Mouse (Mus musculus): ENCODE results near the gene Pabpn1. TPM values are rescaled to one million over a fixed set of nuclear protein-coding genes. Genes with fewer than 3 reads are reported as not detected.
"Not testable (repeated sequence)": the region's sequence is repeated elsewhere in the genome, so short reads cannot be mapped to it uniquely, and the experiment has no call there.

Gene Pabpn1
- polyA plus RNA-seq, 1 experiment from 2014 or later, result 139 TPM

- Histone ChIP-seq H3K9ac (no peak overlapping the region), H3K36me3 (no peaks in the 10 kb centered on the region), H3K27me3 (no peaks in the 10 kb centered on the region; the same call in 1 of the 2 replicates), H3K9me3 (no peaks in the 10 kb centered on the region), H3K4me1 (peaks cover 26% of the 10 kb centered on the region), H3K4me3 (no peak overlapping the region), H3K4me2 (replicated peaks) (no peak overlapping the region), H3K27ac (no peak overlapping the region)
- 76% methylated on average over 3 of the region's 3 CpGs for WGBS
- ATAC-seq (ENCODE audit: low FRiP score, low read depth), result no peak
Observed at GRCm38 (mm10) chr14:54940176-54940530, 47.9 kb downstream of the Pabpn1 start.

- Histone ChIP-seq H3K9me3 (no peaks in the 10 kb centered on the region), H3K27me3 (no peaks in the 10 kb centered on the region; the same call in 1 of the 2 replicates), H3K4me1 (peaks cover 20% of the 10 kb centered on the region), H3K4me3 (no peak overlapping the region), H3K27ac (no peak overlapping the region), H3K36me3 (no peaks in the 10 kb centered on the region), H3K4me2 (replicated peaks) (no peak overlapping the region), H3K9ac (no peak overlapping the region)
- no peak for ATAC-seq (ENCODE audit: low FRiP score, low read depth)
- 56% methylated on average over 13 of the region's 13 CpGs for WGBS
Observed at GRCm38 (mm10) chr14:54941024-54941978, 49.0 kb downstream of the Pabpn1 start.

DNA sequence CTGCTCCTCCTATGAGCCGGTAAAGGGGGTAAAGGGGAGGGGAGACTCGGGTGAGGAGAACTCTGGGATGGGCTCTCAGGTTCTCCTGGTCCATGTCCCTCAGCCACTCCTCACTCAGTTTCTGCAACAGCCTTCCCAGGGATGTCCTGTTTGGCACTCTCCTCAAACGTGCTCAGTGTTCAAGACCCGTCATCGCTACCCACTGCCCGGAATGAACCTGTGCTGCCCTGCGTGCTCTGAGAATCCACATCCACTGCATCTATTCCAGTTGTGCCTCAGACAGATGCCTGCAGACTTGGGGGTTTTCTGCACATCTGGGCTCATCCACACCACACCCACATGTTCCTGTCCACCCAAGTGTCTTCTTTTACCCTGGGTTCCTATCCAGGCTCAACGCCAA, 50.2 kb downstream of the Pabpn1 start:
- Histone ChIP-seq H3K9me3 (no peaks in the 10 kb centered on the region), H3K4me1 (peaks cover 10% of the 10 kb centered on the region), H3K27me3 (no peaks in the 10 kb centered on the region; the same call in 1 of the 2 replicates), H3K36me3 (no peaks in the 10 kb centered on the region), H3K4me2 (replicated peaks) (no peak overlapping the region), H3K9ac (no peak overlapping the region), H3K27ac (no peak overlapping the region), H3K4me3 (no peak overlapping the region)
- WGBS, result 84% methylated on average over 8 of the region's 8 CpGs
- ATAC-seq (ENCODE audit: low FRiP score, low read depth), result no peak

- H3K9ac ChIP-seq, result no peak overlapping the region
- H3K9me3 ChIP-seq, result no peaks in the 10 kb centered on the region
- no peaks in the 10 kb centered on the region for H3K36me3 ChIP-seq
- H3K4me3 ChIP-seq, result no peak overlapping the region
- H3K27me3 ChIP-seq, result no peaks in the 10 kb centered on the region; the same call in 1 of the 2 replicates
- no peak overlapping the region for H3K27ac ChIP-seq
- peaks cover 4% of the 10 kb centered on the region; the same call in 1 of the 2 replicates for H3K4me1 ChIP-seq
- no peak overlapping the region for H3K4me2 ChIP-seq (replicated peaks)
- ATAC-seq (ENCODE audit: low FRiP score, low read depth), result no peak
- WGBS, result 89% methylated on average over 7 of the region's 7 CpGs
Observed at GRCm38 (mm10) chr14:54943971-54944370, 51.7 kb downstream of the Pabpn1 start.

DNA sequence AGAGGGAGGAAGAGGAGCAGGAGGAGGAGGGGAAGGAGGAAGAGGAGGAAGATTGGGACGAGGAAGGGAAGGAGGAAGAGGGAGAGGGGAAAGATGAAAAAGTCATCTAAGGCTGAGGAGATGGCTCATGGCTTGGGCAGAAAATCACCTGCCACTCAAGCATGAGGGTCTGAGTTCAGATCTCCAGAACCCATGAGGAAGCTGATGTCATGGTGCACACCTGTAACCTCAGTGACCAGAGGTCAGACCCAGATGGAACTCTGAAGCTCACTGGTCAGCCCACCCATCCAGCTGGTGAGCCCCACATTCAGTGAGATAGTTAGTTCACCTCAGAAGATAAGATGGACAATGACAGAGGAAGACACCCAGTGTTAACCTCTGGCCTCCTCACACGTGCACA, 52.6 kb downstream of the Pabpn1 start:
- Histone ChIP-seq H3K4me3 (no peak overlapping the region), H3K27ac (no peak overlapping the region), H3K4me2 (replicated peaks) (no peak overlapping the region), H3K9ac (no peak overlapping the region), H3K9me3 (no peaks in the 10 kb centered on the region), H3K36me3 (no peaks in the 10 kb centered on the region), H3K4me1 (no peaks in the 10 kb centered on the region), H3K27me3 (peaks cover 3% of the 10 kb centered on the region; the same call in 1 of the 2 replicates)
- ATAC-seq (ENCODE audit: low FRiP score, low read depth), result no peak
- 73% methylated on average over 2 of the region's 2 CpGs for WGBS

GRCm38 (mm10) chr14:54945975-54946704, 53.8 kb downstream of the Pabpn1 start:
- no peak overlapping the region for H3K9ac ChIP-seq
- no peaks in the 10 kb centered on the region for H3K9me3 ChIP-seq
- H3K4me3 ChIP-seq, result no peak overlapping the region
- no peaks in the 10 kb centered on the region for H3K4me1 ChIP-seq
- peak; percentile 34; the same call in 1 of the 2 replicates for ATAC-seq (ENCODE audit: low FRiP score, low read depth)
- H3K27me3 ChIP-seq, result peaks cover 8% of the 10 kb centered on the region; the same call in 1 of the 2 replicates
- no peaks in the 10 kb centered on the region for H3K36me3 ChIP-seq
- H3K27ac ChIP-seq, result no peak overlapping the region; the same call in 1 of the 2 replicates
- no peak overlapping the region for H3K4me2 ChIP-seq (replicated peaks)
- WGBS, result 76% methylated on average over 19 of the region's 19 CpGs

- H3K36me3 ChIP-seq; H3K27ac ChIP-seq; H3K4me2 ChIP-seq (replicated peaks); H3K9me3 ChIP-seq; ATAC-seq (ENCODE audit: low FRiP score, low read depth); H3K9ac ChIP-seq; H3K4me1 ChIP-seq; H3K27me3 ChIP-seq; H3K4me3 ChIP-seq: not testable (repeated sequence)
- 86% methylated on average over 11 of the region's 11 CpGs for WGBS
Observed at GRCm38 (mm10) chr14:54947008-54947407, 54.7 kb downstream of the Pabpn1 start.

Other genes with a start within 250 kb of the Pabpn1 start
- gene 1700123O20Rik, start 206.3 kb upstream of the Pabpn1 start, polyA plus RNA-seq (2015; fragmentation: Nextera tagmentation; extraction: Ambion mirVana), result 96.6 and 98.0 TPM in 2 replicates
- gene Acin1, start 205.6 kb upstream of the Pabpn1 start, polyA plus RNA-seq (2015; fragmentation: Nextera tagmentation; extraction: Ambion mirVana), result 166 and 167 TPM in 2 replicates
- gene Gm29776, start 193.7 kb upstream of the Pabpn1 start, polyA plus RNA-seq (2015; fragmentation: Nextera tagmentation; extraction: Ambion mirVana), result 0.31 and 0.33 TPM in 2 replicates
- not detected in 2 replicates for gene Cebpe, start 180.3 kb upstream of the Pabpn1 start, polyA plus RNA-seq (2015; fragmentation: Nextera tagmentation; extraction: Ambion mirVana)
- 1.7 and 2.3 TPM in 2 replicates for gene Slc7a8, start 110.6 kb upstream of the Pabpn1 start, polyA plus RNA-seq (2015; fragmentation: Nextera tagmentation; extraction: Ambion mirVana)
- gene Rnf212b, start 78.4 kb upstream of the Pabpn1 start, polyA plus RNA-seq (2015; fragmentation: Nextera tagmentation; extraction: Ambion mirVana), result not detected in 2 replicates
- gene Homez, start 21.5 kb upstream of the Pabpn1 start, polyA plus RNA-seq (2015; fragmentation: Nextera tagmentation; extraction: Ambion mirVana), result 8.9 and 12.7 TPM in 2 replicates
- gene Ppp1r3e, start 14.9 kb upstream of the Pabpn1 start, polyA plus RNA-seq (2015; fragmentation: Nextera tagmentation; extraction: Ambion mirVana), result 0.60 and 1.6 TPM in 2 replicates
- 4.0 and 4.4 TPM in 2 replicates for gene Bcl2l2, start 9.1 kb upstream of the Pabpn1 start, polyA plus RNA-seq (2015; fragmentation: Nextera tagmentation; extraction: Ambion mirVana)
- gene Gm20521, start 9.1 kb upstream of the Pabpn1 start, polyA plus RNA-seq (2015; fragmentation: Nextera tagmentation; extraction: Ambion mirVana), result 0.13 and 0.42 TPM in 2 replicates
- gene Slc22a17, start 20.6 kb downstream of the Pabpn1 start, polyA plus RNA-seq (2015; fragmentation: Nextera tagmentation; extraction: Ambion mirVana), result 79.1 and 86.2 TPM in 2 replicates
- gene Efs, start 33.6 kb downstream of the Pabpn1 start, polyA plus RNA-seq (2015; fragmentation: Nextera tagmentation; extraction: Ambion mirVana), result 46.7 and 50.4 TPM in 2 replicates
- 0.24 and 0.27 TPM in 2 replicates for gene Il25, start 40.2 kb downstream of the Pabpn1 start, polyA plus RNA-seq (2015; fragmentation: Nextera tagmentation; extraction: Ambion mirVana)
- gene Cmtm5, start 43.8 kb downstream of the Pabpn1 start, polyA plus RNA-seq (2015; fragmentation: Nextera tagmentation; extraction: Ambion mirVana), result 16.1 and 17.6 TPM in 2 replicates
- gene Myh6, start 74.4 kb downstream of the Pabpn1 start, polyA plus RNA-seq (2015; fragmentation: Nextera tagmentation; extraction: Ambion mirVana), result 1.9 and 2.2 TPM in 2 replicates
- not detected in 2 replicates for gene Gm17428, start 84.4 kb downstream of the Pabpn1 start, polyA plus RNA-seq (2015; fragmentation: Nextera tagmentation; extraction: Ambion mirVana)
- 23.8 and 24.9 TPM in 2 replicates for gene Myh7, start 102.1 kb downstream of the Pabpn1 start, polyA plus RNA-seq (2015; fragmentation: Nextera tagmentation; extraction: Ambion mirVana)
- 86.3 and 88.1 TPM in 2 replicates for gene Ngdn, start 123.0 kb downstream of the Pabpn1 start, polyA plus RNA-seq (2015; fragmentation: Nextera tagmentation; extraction: Ambion mirVana)
- 5.6 and 6.2 TPM in 2 replicates for gene Zfhx2, start 199.8 kb downstream of the Pabpn1 start, polyA plus RNA-seq (2015; fragmentation: Nextera tagmentation; extraction: Ambion mirVana)
- 22.9 and 24.5 TPM in 2 replicates for gene Thtpa, start 202.3 kb downstream of the Pabpn1 start, polyA plus RNA-seq (2015; fragmentation: Nextera tagmentation; extraction: Ambion mirVana)
- 13.1 and 13.7 TPM in 2 replicates for gene Ap1g2, start 214.1 kb downstream of the Pabpn1 start, polyA plus RNA-seq (2015; fragmentation: Nextera tagmentation; extraction: Ambion mirVana)
- 1.9 and 2.2 TPM in 2 replicates for gene Jph4, start 224.4 kb downstream of the Pabpn1 start, polyA plus RNA-seq (2015; fragmentation: Nextera tagmentation; extraction: Ambion mirVana)